Mouse (Mus musculus) spleen, adult 2 months (tissue): ENCODE measurements around the gene Capns1. TPM values are rescaled to one million over a fixed set of nuclear protein-coding genes. Genes with fewer than 3 reads are reported as not detected.

ENCODE experiments used
- DNase-seq, 2 experiments: peaks; one replicate each; pipeline versions ENCODE4 v3.0.0 to v3.0.0-alpha.2; 2012 to 2021; ENCODE audit warnings: low spot score in 2 of 2, low read depth in 1 of 2
- H3K27ac ChIP-seq: fragments of 200-500 bp; 2 replicates; pipeline ENCODE4 v1.5.1; 2012; ENCODE audit warnings: low read length, inconsistent platforms; ENCODE audit not compliant: insufficient read depth
- H3K27me3 ChIP-seq: fragments of 200-500 bp; 2 replicates; pipeline ENCODE4 v1.6.1; 2012; ENCODE audit warnings: mild to moderate bottlenecking, moderate library complexity, low read length, inconsistent platforms; ENCODE audit not compliant: control insufficient read depth, insufficient read depth
- H3K36me3 ChIP-seq: fragments of 200-500 bp; 2 replicates; pipeline ENCODE4 v1.6.1; 2012; ENCODE audit warnings: mild to moderate bottlenecking, low read length, inconsistent platforms; ENCODE audit not compliant: control insufficient read depth, insufficient read depth
- H3K4me1 ChIP-seq: fragments of 200-500 bp; 2 replicates; pipeline ENCODE4 v1.6.1; 2011; ENCODE audit warnings: inconsistent platforms; ENCODE audit not compliant: control insufficient read depth, insufficient read depth, insufficient read length
- H3K4me3 ChIP-seq: fragments of 200-500 bp; 2 replicates; pipeline ENCODE4 v1.5.1; 2011; ENCODE audit warnings: mild to moderate bottlenecking, inconsistent platforms; ENCODE audit not compliant: insufficient read depth, insufficient read length; ENCODE audit errors: extremely low read depth
- CTCF ChIP-seq: fragments of 200-500 bp; IDR thresholded peaks from 2 replicates; pipeline ENCODE4 v1.5.1; 2011; ENCODE audit warnings: mild to moderate bottlenecking, inconsistent platforms; ENCODE audit not compliant: insufficient read depth, insufficient read length, insufficient replicate concordance; ENCODE audit errors: extremely low read depth
- POLR2A ChIP-seq: fragments of 200-500 bp; IDR thresholded peaks from 2 replicates; pipeline ENCODE4 v1.6.1; 2011; ENCODE audit warnings: low read depth, low read length, inconsistent platforms
- WGBS: fragments of 180-500 bp; shearing (Covaris S2); methylation state at CpG from one replicate; pipeline ENCODE4 v1.1.7; 2018; 5-methylcytosine and 5-hydroxymethylcytosine counted together
- polyA plus RNA-seq: library from polyadenylated mRNA; depleted of rRNA; stranded (reverse); fragments of >200 nt; gene quantifications from 2 replicates; pipeline ENCODE4 v1.2.3, GENCODE M21; 2012

The Capns1 gene
- polyA plus RNA-seq, 1 experiment, result 414 TPM

DNA sequence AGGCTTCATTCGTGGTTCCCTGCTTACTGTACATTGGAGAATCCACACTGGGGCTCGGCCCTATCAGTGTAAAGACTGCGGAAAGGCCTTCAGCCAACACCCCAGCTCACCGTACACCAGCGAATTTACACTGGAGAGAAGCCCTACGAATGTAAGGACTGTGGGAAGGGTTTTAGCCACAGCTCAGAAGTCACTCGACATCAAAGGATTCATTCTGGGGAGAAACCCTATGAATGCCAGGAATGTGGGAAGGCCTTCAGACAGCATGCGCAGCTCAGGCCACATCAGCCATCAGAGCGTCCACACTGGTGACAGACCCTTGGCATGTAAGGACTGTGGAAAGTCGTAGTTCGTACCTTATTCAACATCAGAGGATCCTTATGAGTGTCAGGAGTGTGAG lies 20.4 kb downstream of the Capns1 start:
- Histone ChIP-seq H3K36me3 (0 out of 2 replicates have a peak, but pooled peaks cover 3% of the 10 kb centered on the region), H3K27me3 (no peaks in the 10 kb centered on the region), H3K27ac (no peak overlapping the region), H3K4me1 (no peaks in the 10 kb centered on the region), H3K4me3 (no peak overlapping the region)
- WGBS, result 93% methylated on average over 11 of the region's 11 CpGs
- no peak for DNase-seq
- no peak for TF ChIP-seq CTCF
- TF ChIP-seq POLR2A, result no peak

GRCm38 (mm10) chr7:30176474-30176873 lies 22.1 kb downstream of the Capns1 start:
- WGBS, result 26% methylated on average over 12 of the region's 12 CpGs
- Histone ChIP-seq H3K27me3 (no peaks in the 10 kb centered on the region), H3K36me3 (0 out of 2 replicates have a peak, but pooled peaks cover 3% of the 10 kb centered on the region), H3K27ac (no peak overlapping the region), H3K4me1 (no peaks in the 10 kb centered on the region), H3K4me3 (no peak overlapping the region)
- TF ChIP-seq POLR2A (no peak), CTCF (no peak)
- DNase-seq, result no peak

GRCm38 (mm10) chr7:30170283-30170951 lies 28.2 kb downstream of the Capns1 start:
- TF ChIP-seq POLR2A, result no peak
- TF ChIP-seq CTCF, result no peak
- WGBS, result 19% methylated on average over 11 of the region's 11 CpGs

DNA sequence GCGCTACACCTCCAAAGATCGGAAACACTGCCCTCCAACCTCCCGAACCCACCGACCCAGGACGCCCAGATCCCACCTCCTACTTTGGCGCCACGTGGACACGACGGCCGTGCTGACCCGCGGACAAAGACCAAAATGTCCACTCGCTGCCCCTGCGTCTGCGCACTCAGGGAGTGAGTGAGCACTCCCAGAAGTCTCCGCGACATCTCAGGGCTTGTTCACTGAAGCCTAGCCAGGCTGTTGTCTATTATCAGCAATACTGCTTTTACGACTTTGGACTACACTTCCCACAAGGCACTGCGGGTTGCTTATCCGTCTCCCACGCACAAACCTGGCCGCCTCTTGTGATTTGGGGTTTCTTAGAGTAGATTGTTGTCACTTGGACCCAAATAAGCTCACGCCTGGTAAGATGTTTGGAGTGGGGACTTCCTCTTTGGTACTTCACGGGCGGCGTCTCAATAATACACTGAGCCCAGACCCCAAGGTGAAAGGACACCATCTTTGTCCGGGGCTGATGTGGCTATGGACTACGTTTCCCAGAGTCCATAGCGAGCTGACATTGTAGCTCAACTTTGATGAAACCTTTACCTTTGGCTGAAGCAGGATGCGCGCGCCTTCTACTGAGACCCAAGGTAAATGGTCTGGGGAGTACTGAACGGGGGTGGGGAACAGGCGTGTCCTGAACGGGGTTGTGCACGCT lies 28.9 kb downstream of the Capns1 start, which contains the start of gene Zfp146:
Gene Zfp146, minus strand, starts transcription at position 168 of the 700 bp plus-strand sequence.
- Histone ChIP-seq H3K27ac (peak within 1 kb of the TSS; percentile 79), H3K36me3 (no peaks in the 10 kb centered on the region), H3K4me1 (peaks cover 5% of the 10 kb centered on the region), H3K4me3 (peak within 1 kb of the TSS; percentile 88), H3K27me3 (no peaks in the 10 kb centered on the region)
- WGBS, result under 1% methylated on average over 36 of the region's 36 CpGs
- peak; percentile 89 to 93 for DNase-seq
- no peak for TF ChIP-seq CTCF
- TF ChIP-seq POLR2A, result peak; percentile 60; the same call in 1 of the 2 replicates

More at GRCm38 (mm10) chr7:30170283-30170951, 28.2 kb downstream of the Capns1 start:
- Histone ChIP-seq H3K4me1 (peaks cover 5% of the 10 kb centered on the region), H3K27me3 (no peaks in the 10 kb centered on the region), H3K4me3 (peak overlapping the region; percentile 88), H3K27ac (peak overlapping the region; percentile 74; the same call in 1 of the 2 replicates), H3K36me3 (no peaks in the 10 kb centered on the region)
- DNase-seq, result no peak

- peak overlapping the region; percentile 79 for H3K27ac ChIP-seq
- no peak for DNase-seq
- TF ChIP-seq POLR2A, result no peak
- no peak for TF ChIP-seq CTCF
- no peaks in the 10 kb centered on the region for H3K27me3 ChIP-seq
- WGBS, result under 1% methylated on average over 21 of the region's 21 CpGs
- peaks cover 5% of the 10 kb centered on the region for H3K4me1 ChIP-seq
- H3K36me3 ChIP-seq, result no peaks in the 10 kb centered on the region
- H3K4me3 ChIP-seq, result peak overlapping the region; percentile 88
Measured at GRCm38 (mm10) chr7:30168914-30169582, 29.6 kb downstream of the Capns1 start.

- 93% methylated on average over 2 of the region's 2 CpGs for WGBS
Measured at GRCm38 (mm10) chr7:30164745-30165144, 33.9 kb downstream of the Capns1 start.

More at GRCm38 (mm10) chr7:30164745-30165144, 33.9 kb downstream of the Capns1 start:
- Histone ChIP-seq H3K27ac (no peak overlapping the region), H3K4me3 (no peak overlapping the region), H3K27me3 (no peaks in the 10 kb centered on the region), H3K36me3 (peaks cover 20% of the 10 kb centered on the region), H3K4me1 (peaks cover 2% of the 10 kb centered on the region; the same call in 1 of the 2 replicates)
- no peak for DNase-seq
- TF ChIP-seq CTCF (no peak), POLR2A (no peak)
